Mouse (Mus musculus): ENCODE measurements around the gene Wwp2.

GRCm38 (mm10) chr8:107502407-107502806 is 66.2 kb downstream of the Wwp2 start:
- TF ChIP-seq CTCF (conservative IDR thresholded peaks at IDR 0.05; ENCODE audit: insufficient read depth, insufficient read length, low read depth, low read length) (no peak), POLR2A (IDR thresholded peaks at IDR 0.05; ENCODE audit: low read depth, low read length) (no peak)

All from kidney, adult 2 months (tissue).